Mouse (Mus musculus) embryonic stem cell, embryonic (primary cell): ENCODE results near the gene Gnptg.

ENCODE experiments used
- CTCF ChIA-PET, 4 experiments: fragments of 300-600 bp in 2 of 4; fragments of 350-600 bp in 2 of 4; sonication (Branson Sonifier 250); formaldehyde crosslinking; loops; one replicate each; lab custom pipeline; 2022; ENCODE audit warnings: inconsistent platforms in 2 of 4; lab: Charles Lee
- POLR2A ChIA-PET, 4 experiments: fragments of 300-600 bp in 2 of 4; fragments of 350-600 bp in 2 of 4; sonication (Branson Sonifier 250); formaldehyde crosslinking; loops; one replicate each; lab custom pipeline; 2022; ENCODE audit warnings: antibody characterized with exemption in 4 of 4, inconsistent platforms in 1 of 4; lab: Charles Lee

Gene Gnptg

DNA sequence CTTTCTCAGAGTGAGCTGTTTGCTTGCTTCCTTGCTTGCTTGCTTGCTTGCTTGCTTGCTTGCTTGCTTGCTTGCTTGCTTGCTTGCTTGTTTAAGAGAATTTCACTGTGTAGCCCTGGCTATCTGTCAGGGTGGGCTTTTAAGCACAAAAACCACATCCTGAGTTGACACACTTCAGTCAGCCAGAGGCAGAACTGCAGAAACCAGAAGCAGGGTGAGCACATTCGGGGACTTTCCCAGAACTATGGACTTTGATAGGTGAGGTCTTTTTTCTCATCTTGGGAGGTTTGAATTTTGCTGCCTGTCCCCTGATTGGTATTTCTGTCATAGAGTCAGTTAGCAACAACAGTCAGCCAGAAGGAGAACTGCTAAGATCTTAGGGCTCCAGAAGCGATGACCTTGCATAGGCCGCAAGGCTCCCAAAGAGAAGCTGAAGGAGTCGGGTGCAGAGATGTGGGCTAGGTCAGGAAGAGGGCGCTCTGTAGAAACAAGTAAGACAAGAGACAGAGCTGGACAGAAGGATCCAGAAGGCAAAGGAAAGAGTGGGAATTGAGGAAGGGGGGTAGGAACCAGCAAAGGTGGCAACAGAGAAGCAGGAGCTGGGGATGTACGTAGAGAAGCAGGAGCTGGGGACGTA lies 15.2 kb downstream of the Gnptg start:
- ChIA-PET POLR2A (interaction anchor here in 3 of 4 experiments (0.6 to 4.2 kb wide), 10 partner anchors 13 to 503 kb away, joined by 3 to 27 read pairs (median 4); partner anchors contain the start of genes Gnptg (in 2 of the 3), Tsr3 (in 2 of the 3) and Ube2i (in 1 of the 3)), CTCF (interaction anchor here in 2 of 4 experiments (0.5 to 0.6 kb wide), 2 partner anchors 48 to 54 kb away, joined by 3 to 4 read pairs; no protein-coding TSS in a partner anchor)

DNA sequence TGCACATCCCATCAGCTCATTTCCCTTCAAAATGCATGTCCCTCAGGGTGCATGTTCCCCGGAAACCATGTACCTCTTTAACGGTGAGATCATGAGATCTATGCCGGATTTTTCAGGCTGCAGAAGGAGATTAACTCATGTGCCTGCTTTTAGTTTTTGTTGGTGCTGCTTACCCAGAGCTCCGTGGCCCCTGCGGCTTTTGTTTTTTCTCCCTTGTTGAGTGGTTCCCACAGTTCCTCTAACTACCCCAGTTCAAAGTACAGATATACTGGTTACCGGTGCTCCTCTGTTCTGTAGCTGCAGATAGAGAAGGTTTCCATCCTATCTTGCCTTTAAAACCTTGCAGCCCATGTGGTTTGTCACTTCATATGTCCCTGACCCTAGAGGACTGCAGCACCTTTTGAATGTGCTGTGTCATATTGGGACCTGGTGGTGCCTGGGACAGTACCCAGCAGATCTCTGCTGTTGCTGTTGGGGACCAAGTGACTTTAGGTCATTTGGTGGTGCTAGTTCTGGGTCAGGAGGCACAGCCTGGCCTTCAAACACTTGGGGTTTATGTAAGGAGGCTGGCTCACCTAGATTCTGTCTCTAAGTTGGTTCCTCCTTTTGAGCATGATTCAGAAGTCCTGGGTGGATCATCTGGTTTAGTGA lies 16.8 kb downstream of the Gnptg start:
- POLR2A ChIA-PET: interaction anchor here in 2 of 4 experiments (0.7 to 4.2 kb wide), 8 partner anchors 11 to 721 kb away, joined by 3 to 27 read pairs (median 4); partner anchors contain the start of genes Ube2i (in 2 of the 2), BC003965 (in 1 of the 2), Gnptg (in 1 of the 2) and Nhlrc4 (in 1 of the 2)

DNA sequence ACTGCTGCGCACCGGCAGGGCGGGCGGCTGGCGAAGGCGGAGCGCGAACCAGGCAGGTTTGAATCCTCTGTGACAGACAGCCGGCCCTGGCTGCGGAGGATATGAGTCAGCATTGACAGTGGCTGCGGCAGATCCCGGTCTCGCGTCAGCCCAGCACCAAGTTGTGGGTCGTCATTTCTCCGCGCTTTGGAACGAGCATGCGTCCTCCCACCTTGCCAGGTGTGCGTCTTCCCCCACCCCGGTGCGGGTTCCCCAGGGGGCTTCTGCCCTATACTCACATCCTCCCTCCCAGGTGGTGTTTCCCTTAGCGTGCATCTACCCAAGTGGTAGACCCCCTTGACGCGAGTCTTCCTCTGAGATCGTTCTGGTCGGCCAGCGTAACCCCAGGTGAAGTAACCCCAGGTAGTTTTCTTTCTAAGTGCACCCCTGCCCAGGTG lies 17.4 kb downstream of the Gnptg start:
- ChIA-PET POLR2A (interaction anchor here in 2 of 4 experiments (0.8 to 4.2 kb wide), 5 partner anchors 18 to 52 kb away, joined by 4 to 27 read pairs (median 8); partner anchors contain the start of genes Ube2i (in 2 of the 2), BC003965 (in 1 of the 2), Gnptg (in 1 of the 2) and Tsr3 (in 1 of the 2)), CTCF (interaction anchor here in 2 of 4 experiments (0.6 kb wide), 2 partner anchors 116 to 581 kb away, joined by 3 to 12 read pairs; no protein-coding TSS in a partner anchor)

More for the DNA sequence above, 16.8 kb downstream of the Gnptg start:
- CTCF ChIA-PET: interaction anchor here in 2 of 4 experiments (0.6 kb wide), 2 partner anchors 116 to 580 kb away, joined by 3 to 12 read pairs; no protein-coding TSS in a partner anchor

DNA sequence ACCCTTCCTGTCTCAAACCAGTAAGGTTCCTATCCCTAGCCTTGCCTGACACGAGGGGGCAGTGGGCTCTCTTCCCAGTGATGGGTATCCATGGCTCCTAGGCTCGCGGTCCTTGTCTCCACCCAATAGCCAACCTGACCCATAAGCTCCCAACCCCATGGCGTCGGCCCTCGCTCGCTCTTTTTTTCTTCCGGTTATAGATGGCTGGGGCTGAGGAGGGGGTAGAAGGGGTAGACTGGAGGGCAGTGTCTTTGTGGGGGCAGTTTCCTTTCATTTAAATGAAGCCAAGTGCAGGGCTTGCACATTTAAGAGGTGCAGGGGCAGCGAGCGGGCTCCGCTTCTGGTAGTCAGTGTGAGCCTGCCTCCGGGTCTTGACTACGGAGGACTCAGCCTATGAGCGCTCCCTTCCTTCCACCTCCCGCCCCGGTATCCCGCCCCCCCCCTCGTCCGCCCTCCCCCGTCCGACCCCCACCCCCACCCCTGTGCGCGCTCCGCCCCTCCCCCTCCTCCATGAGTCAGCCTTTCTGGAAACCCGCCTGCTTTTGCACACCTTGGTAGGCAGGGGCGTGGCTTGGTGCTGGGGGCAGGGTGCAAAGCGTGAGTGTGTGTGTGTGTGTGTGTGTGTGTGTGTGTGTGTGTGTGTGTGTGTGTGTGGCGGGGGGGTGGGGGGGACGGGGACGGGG lies 18.0 kb downstream of the Gnptg start:
- CTCF ChIA-PET: no interaction called here

GRCm38 (mm10) chr17:25220746-25221145 lies 19.2 kb downstream of the Gnptg start:
- POLR2A ChIA-PET: interaction anchor here in 2 of 4 experiments (0.8 to 4.2 kb wide), 10 partner anchors 9 to 269 kb away, joined by 3 to 27 read pairs (median 4); partner anchors contain the start of genes Gnptg (in 1 of the 2), Tsr3 (in 1 of the 2) and Ube2i (in 1 of the 2)
- CTCF ChIA-PET: no interaction called here

More for the DNA sequence above, 18.0 kb downstream of the Gnptg start:
- POLR2A ChIA-PET: interaction anchor here in 3 of 4 experiments (0.6 to 4.2 kb wide), 18 partner anchors 9 to 270 kb away, joined by 3 to 27 read pairs (median 4); partner anchors contain the start of genes Ube2i (in 2 of the 3), BC003965 (in 1 of the 3), Gnptg (in 1 of the 3) and Jpt2 (in 1 of the 3)

GRCm38 (mm10) chr17:25219492-25220295 lies 20.2 kb downstream of the Gnptg start:
- ChIA-PET CTCF (no interaction called here), POLR2A (interaction anchor here in 2 of 4 experiments (1.1 to 1.6 kb wide), 4 partner anchors 10 to 45 kb away, joined by 3 to 4 read pairs (median 3); partner anchors contain the start of genes Gnptg (in 1 of the 2) and Tsr3 (in 1 of the 2))

DNA sequence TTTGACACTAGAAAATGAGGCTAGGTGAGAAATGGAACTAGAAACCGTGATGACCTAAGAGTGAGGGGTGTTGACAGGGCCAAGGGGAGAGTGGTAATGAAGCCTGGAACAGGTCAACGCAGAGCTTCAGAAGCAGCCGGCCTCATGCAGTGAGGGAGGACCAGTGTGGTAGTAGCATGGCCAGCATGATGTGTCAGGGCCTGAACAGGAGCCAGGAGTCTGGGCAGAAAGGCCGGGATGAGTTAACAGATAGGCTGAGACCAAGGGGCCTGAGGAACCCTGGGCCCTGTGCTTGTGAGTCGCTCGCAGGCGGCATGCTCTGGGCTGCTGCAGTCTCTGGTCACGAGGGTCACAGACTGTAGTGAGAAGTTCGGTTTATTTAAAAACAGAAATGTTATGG lies 21.0 kb downstream of the Gnptg start:
- ChIA-PET POLR2A (interaction anchor here in 2 of 4 experiments (1.3 to 1.6 kb wide), 2 partner anchors 9 to 22 kb away, joined by 3 to 4 read pairs; partner anchors contain the start of genes Gnptg (in 1 of the 2) and Tsr3 (in 1 of the 2)), CTCF (no interaction called here)

GRCm38 (mm10) chr17:25215431-25215830 lies 24.5 kb downstream of the Gnptg start:
- POLR2A ChIA-PET: interaction anchor here in 1 of 4 experiments (0.8 to 1.8 kb wide), 3 partner anchors 12 to 57 kb away, joined by 3 to 4 read pairs (median 3); no protein-coding TSS in a partner anchor
- CTCF ChIA-PET: no interaction called here

DNA sequence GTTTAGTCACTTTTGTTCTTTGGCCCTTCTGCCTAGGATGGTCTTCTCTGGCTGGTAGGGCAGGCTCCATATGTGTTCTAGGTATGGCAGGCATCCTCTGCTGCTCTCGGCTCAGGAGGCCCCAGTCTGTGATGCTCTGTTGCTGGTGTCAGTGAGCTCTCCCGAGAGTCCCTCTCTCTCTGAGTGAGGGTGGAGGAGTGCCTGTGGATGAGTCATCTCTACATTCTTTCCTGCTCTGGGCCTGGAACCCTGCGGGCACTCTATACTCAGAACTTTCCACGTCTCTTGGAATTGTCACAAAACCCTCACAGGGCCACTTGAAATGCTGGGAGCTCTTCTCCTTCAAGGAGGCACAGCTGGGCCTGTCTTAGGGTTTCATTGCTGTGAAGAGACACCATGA lies 28.2 kb downstream of the Gnptg start:
- POLR2A ChIA-PET: interaction anchor here in 1 of 4 experiments (1.4 kb wide), 1 partner anchor 12 kb away, joined by 4 read pairs; no protein-coding TSS in a partner anchor

GRCm38 (mm10) chr17:25210680-25211466 lies 29.1 kb downstream of the Gnptg start:
- ChIA-PET POLR2A (interaction anchor here in 1 of 4 experiments (1.3 kb wide), 1 partner anchor 26 kb away, joined by 3 read pairs; the partner anchor contains the start of gene BC003965), CTCF (no interaction called here)

More for the DNA sequence above, 28.2 kb downstream of the Gnptg start:
- CTCF ChIA-PET: no interaction called here

DNA sequence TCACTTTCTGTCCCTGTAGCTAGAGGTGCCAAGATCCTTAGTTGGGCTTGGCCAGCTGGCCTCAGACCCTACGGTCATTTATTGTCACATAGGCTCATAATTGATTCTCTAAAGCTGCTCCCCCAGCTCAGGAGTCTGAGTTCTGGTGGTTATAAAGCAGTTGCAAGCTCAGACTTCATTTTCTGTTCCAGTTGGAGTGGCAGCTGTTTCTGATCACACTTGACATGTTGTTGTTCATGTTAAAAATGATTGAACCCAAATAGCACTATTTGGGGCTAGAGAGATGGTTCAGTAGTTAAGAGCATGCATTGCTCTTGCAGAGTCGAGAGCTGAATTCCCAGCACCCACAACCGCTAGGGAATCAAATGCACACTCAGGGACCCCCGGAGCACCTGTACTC lies 29.9 kb downstream of the Gnptg start:
- POLR2A ChIA-PET: interaction anchor here in 3 of 4 experiments (0.6 to 1.6 kb wide), 5 partner anchors 10 to 526 kb away, joined by 3 read pairs; partner anchors contain the start of genes BC003965 (in 1 of the 3), Mslnl (in 1 of the 3) and Unkl (in 1 of the 3)

GRCm38 (mm10) chr17:25202401-25202800 lies 37.5 kb downstream of the Gnptg start:
- ChIA-PET CTCF (interaction anchor here in 1 of 4 experiments (0.6 kb wide), 1 partner anchor 25 kb away, joined by 5 read pairs; no protein-coding TSS in a partner anchor), POLR2A (interaction anchor here in 2 of 4 experiments (0.6 to 1.4 kb wide), 5 partner anchors 9 to 243 kb away, joined by 3 to 4 read pairs (median 3); partner anchors contain the start of gene BC003965 (in 1 of the 2))

More for the DNA sequence above, 29.9 kb downstream of the Gnptg start:
- CTCF ChIA-PET: no interaction called here

GRCm38 (mm10) chr17:25189091-25189490 lies 50.8 kb downstream of the Gnptg start:
- ChIA-PET POLR2A (interaction anchor here in 2 of 4 experiments (1.2 to 1.7 kb wide), 4 partner anchors 11 to 85 kb away, joined by 3 to 7 read pairs (median 5); no protein-coding TSS in a partner anchor), CTCF (no interaction called here)

DNA sequence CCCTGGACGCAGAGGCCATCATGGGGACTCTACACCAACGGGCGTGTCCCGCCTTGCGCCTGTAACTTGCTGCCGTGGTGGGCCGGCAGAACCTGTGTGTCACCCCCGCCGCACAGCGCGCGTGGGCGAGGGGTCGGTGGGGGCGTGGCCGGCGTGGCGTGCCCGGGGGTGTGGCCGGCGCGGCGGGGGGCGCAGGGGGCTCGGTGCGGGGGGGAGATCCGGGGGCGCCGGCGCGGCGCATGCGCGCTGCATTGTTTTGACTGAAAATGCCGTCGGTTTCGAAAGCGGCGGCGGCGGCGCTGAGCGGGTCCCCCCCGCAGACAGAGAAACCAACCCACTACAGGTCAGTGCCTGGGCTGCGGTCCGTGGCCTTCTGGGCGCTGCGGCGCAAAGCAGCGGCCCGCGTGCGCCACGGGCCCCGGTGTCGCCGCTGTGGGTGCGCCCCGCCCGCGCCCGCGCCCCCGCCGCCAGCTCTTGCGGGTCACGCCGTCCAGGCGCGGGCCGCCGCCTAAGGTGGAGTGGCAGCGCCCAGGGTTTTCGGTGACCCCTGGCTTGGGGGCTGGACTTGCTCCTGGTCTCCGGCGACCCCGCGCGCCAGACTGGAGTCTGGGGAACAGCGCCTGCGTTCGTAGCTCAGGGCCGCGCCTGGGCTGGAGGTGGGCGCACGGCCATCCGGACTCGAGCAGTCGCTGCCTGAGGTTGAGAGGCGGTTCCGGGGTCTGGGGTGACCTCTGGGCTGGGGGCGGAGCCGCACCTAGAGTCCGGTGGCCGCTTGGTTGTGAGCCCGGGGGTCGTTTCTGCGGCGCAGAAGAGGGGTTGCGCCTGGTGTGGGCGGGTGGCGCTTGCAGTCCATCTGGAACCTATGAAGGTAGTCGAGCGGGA lies 51.5 kb downstream of the Gnptg start, which contains the start of gene Unkl:
TSS of gene Unkl (plus strand) at position 248 of the 882 bp plus-strand sequence.
- POLR2A ChIA-PET: interaction anchor here in 2 of 4 experiments (0.5 to 1.7 kb wide), 7 partner anchors 12 to 171 kb away, joined by 3 to 7 read pairs (median 3); no protein-coding TSS in a partner anchor
- CTCF ChIA-PET: interaction anchor here in 1 of 4 experiments (0.6 kb wide), 1 partner anchor 1479 kb away, joined by 3 read pairs; no protein-coding TSS in a partner anchor
